Mouse (Mus musculus) cerebellum, adult 2 months (tissue): Measurements from ENCODE around the gene Ntm.

Experiments
- CTCF ChIP-seq: fragments of 200-500 bp; IDR thresholded peaks from 2 replicates; pipeline ENCODE4 v1.5.1; 2011; ENCODE audit warnings: low read depth, mild to moderate bottlenecking, control low read depth, low read length, moderate library complexity, borderline replicate concordance; ENCODE audit not compliant: insufficient read depth
- POLR2A ChIP-seq: fragments of 200-500 bp; IDR thresholded peaks from 2 replicates; pipeline ENCODE4 v1.6.1; 2011; ENCODE audit warnings: low read length, control low read depth, borderline replicate concordance; ENCODE audit not compliant: insufficient read depth

DNA sequence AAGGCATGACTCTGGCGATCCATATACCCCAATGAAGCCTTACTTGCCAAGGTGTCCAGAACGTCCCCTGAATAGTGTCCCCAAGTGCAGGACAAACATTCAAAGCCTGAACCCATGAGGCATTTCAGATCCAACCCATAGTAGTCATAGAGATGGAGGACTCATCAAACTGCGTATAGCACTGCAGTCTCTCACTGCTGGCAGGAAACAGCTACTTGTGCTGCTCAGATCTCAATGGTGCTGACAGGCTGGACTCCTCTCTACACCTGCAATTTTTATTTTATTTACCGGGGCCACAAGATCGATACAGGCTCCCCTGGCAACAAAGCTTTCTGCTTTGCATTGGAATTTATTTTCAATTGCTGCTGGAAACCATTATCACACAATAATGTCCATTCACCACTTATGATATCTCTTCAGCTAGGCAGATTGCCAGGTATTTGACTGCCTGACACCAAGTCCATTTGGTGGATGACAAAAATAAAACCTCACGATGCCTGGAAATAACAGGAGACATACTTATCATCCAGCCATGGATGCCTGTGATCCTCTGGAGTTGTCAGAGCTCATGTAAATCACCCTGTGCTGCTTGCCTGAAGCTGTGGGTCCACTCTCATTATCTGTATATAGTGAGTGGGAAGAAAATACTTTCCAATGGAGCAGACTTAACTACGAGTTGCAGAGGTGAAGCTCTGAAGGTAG, 674.8 kb downstream of the Ntm start:
- no peak for TF ChIP-seq CTCF
- no peak for TF ChIP-seq POLR2A
